ENCODE assay signal across 16 mouse cellular contexts in the genomic region with DNA sequence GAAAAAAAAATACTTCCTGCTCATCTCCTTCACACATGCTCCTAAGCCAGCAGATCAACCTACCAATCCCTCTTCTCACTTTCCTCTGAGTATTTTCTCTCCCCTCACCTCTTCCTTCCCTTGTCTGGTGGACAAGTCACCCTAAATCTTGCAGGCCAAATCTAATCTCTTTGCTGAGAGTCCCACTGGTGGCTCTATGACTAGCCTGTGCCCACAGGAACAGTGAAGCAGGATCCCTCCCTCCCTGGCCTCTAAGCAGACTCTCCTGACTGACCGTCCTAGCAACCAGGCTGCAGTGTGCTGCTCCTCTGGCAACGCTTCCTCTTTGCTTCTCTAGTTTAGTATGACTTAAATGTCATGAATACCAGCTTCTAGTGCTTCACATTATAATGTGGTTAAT. TPM values are rescaled to one million over a fixed set of nuclear protein-coding genes. Genes with fewer than 3 reads are reported as not detected.
DNase-seq lines count a peak whose midpoint lies in the region; TF ChIP-seq lines count a peak whose summit lies in the region.
"Had no signal": no experiment of that assay in that cellular context is flagged by ENCODE, and none has a peak within 500 bp of the region (broad histone marks: within the 10 kb centered on the region; RNA-seq: fewer than 3 reads in every experiment).

No protein-coding gene starts in this region.

- H3K36me3 ChIP-seq in ES-Bruce4 (ENCODE audit: control insufficient read depth, insufficient read depth, low read length, poor library complexity, severe bottlenecking) = no peaks in the 10 kb centered on the region
- H3K36me3 ChIP-seq in megakaryocyte, embryonic 14.5 days (replicated peaks; ENCODE audit: low read length) = peaks cover 8% of the 10 kb centered on the region
- H3K36me3 ChIP-seq: embryonic facial prominence, embryonic 12.5 days; hindbrain, embryonic 13.5 days; lung, embryonic 15.5 days; midbrain, embryonic 12.5 days had no signal

- TF ChIP-seq EP300 in ES-Bruce4 (IDR thresholded peaks at IDR 0.05; ENCODE audit: insufficient read depth, low read depth, low read length) = no peak

- peak; percentile 31 to 44 for DNase-seq in adrenal gland, postnatal 36 days
- no peak for DNase-seq in adrenal gland, postnatal 10 days
- DNase-seq in left cerebral cortex, adult 2 months (ENCODE audit: extremely low spot score in 1 of 2, low spot score in 2 of 2) = no peak
- no peak for DNase-seq in left cerebral cortex, postnatal 25 days (ENCODE audit: low spot score in 2 of 2)
- DNase-seq in right cerebral cortex, postnatal 14 days = no peak
- DNase-seq in layer of hippocampus, adult 18-20 months (ENCODE audit: low spot score in 2 of 2) = no peak
- DNase-seq: cerebellum, postnatal 25 days; forebrain, postnatal 0 days; gastrocnemius, postnatal 14 days; kidney, adult 8-10 months had no signal

- no peak for TF ChIP-seq CTCF in left cerebral cortex, adult 2 months (IDR thresholded peaks at IDR 0.05)
- no peak for TF ChIP-seq CTCF in ES-Bruce4 (IDR thresholded peaks at IDR 0.05; ENCODE audit: low read depth, low read length)

- no peak for TF ChIP-seq POLR2A in ES-Bruce4 (IDR thresholded peaks at IDR 0.05; ENCODE audit: insufficient read depth, low read length)

- H3K27me3 ChIP-seq in ES-Bruce4 (ENCODE audit: control insufficient read depth, insufficient read depth, low read length, poor library complexity, severe bottlenecking) = no peaks in the 10 kb centered on the region
- no peaks in the 10 kb centered on the region for H3K27me3 ChIP-seq in megakaryocyte, embryonic 14.5 days (replicated peaks)
- H3K27me3 ChIP-seq: embryonic facial prominence, embryonic 12.5 days; hindbrain, embryonic 13.5 days; lung, embryonic 15.5 days; midbrain, embryonic 12.5 days had no signal

- H3K27ac ChIP-seq in left cerebral cortex, adult 2 months = 0 out of 2 replicates have a peak overlapping the region, but pooled peaks have one; percentile 28
- H3K27ac ChIP-seq in ES-Bruce4 (ENCODE audit: insufficient read depth, low read length) = peak overlapping the region; percentile 13; the same call in 1 of the 2 replicates
- H3K27ac ChIP-seq: embryonic facial prominence, embryonic 12.5 days; hindbrain, embryonic 13.5 days; lung, embryonic 15.5 days; midbrain, embryonic 12.5 days had no signal

- no peak overlapping the region for H3K4me3 ChIP-seq in left cerebral cortex, adult 2 months
- H3K4me3 ChIP-seq in ES-Bruce4 (ENCODE audit: low read depth, low read length) = no peak overlapping the region
- peak overlapping the region; percentile 71 for H3K4me3 ChIP-seq in megakaryocyte, embryonic 14.5 days (replicated peaks)
- H3K4me3 ChIP-seq: embryonic facial prominence, embryonic 12.5 days; hindbrain, embryonic 13.5 days; lung, embryonic 15.5 days; midbrain, embryonic 12.5 days had no signal

- intact Hi-C loops in left cerebral cortex, adult 2 months (cut with DNase I) = no loop called here
- intact Hi-C loops in left cerebral cortex, postnatal 25 days (cut with DNase I) = no loop called here

- H3K9me3 ChIP-seq in ES-Bruce4 (replicated peaks; ENCODE audit: control insufficient read depth, insufficient read depth, low read length, poor library complexity, severe bottlenecking) = no peaks in the 10 kb centered on the region
- H3K9me3 ChIP-seq in megakaryocyte, embryonic 14.5 days = no peaks in the 10 kb centered on the region
- H3K9me3 ChIP-seq: embryonic facial prominence, embryonic 12.5 days; hindbrain, embryonic 13.5 days; lung, embryonic 15.5 days; midbrain, embryonic 12.5 days had no signal

- no peak overlapping the region for H3K9ac ChIP-seq in ES-Bruce4 (ENCODE audit: low read depth, poor library complexity, severe bottlenecking)
- H3K9ac ChIP-seq: embryonic facial prominence, embryonic 12.5 days; forebrain, postnatal 0 days; hindbrain, embryonic 13.5 days; lung, embryonic 15.5 days; midbrain, embryonic 12.5 days had no signal

- H3K4me1 ChIP-seq in ES-Bruce4 (ENCODE audit: control insufficient read depth, insufficient read depth, low read length) = peaks cover 6% of the 10 kb centered on the region
- peaks cover 97% of the 10 kb centered on the region for H3K4me1 ChIP-seq in megakaryocyte, embryonic 14.5 days

RNA-seq across cellular contexts. Expression of a gene that starts 54.8 kb away (rescaled TPM):
- 10 to 100 TPM; 80.6 to 81.1 TPM for total RNA-seq in adrenal gland, postnatal 36 days (2021)
- 100 to 1,000 TPM in 1 of 2 experiments, 10 to 100 TPM in 1; 73.9 to 103 TPM for total RNA-seq in adrenal gland, postnatal 10 days (2021)
- total RNA-seq in left cerebral cortex, adult 2 months (2021) = 100 to 1,000 TPM; 161 to 175 TPM
- total RNA-seq in left cerebral cortex, postnatal 25 days (2021) = 100 to 1,000 TPM; 147 to 152 TPM
- polyA plus RNA-seq in ES-Bruce4 (2011; ENCODE audit: insufficient read depth, insufficient read length, low read depth, missing spikeins) = 146 and 148 TPM in 2 replicates
- 46.9 and 49.4 TPM in 2 replicates for polyA plus RNA-seq in megakaryocyte, embryonic 14.5 days (2012; ENCODE audit: insufficient read depth, low replicate concordance)
- 100 to 1,000 TPM; 165 to 176 TPM for total RNA-seq in layer of hippocampus, adult 18-20 months (2021)

Comparison
In these comparisons a context has a peak if more than half of its experiments do, and no peak if none do; other contexts are left out.
1. DNase-seq: peak in adrenal gland, postnatal 36 days (2 of 2); none in adrenal gland, postnatal 10 days (single experiment), left cerebral cortex, adult 2 months (0 of 2), left cerebral cortex, postnatal 25 days (0 of 2), right cerebral cortex, postnatal 14 days (single experiment) and layer of hippocampus, adult 18-20 months (0 of 2).